Mouse (Mus musculus): ENCODE results near the gene Prr11. TPM values are rescaled to one million over a fixed set of nuclear protein-coding genes. Genes with fewer than 3 reads are reported as not detected.

The Prr11 gene
- polyA plus RNA-seq, 1 experiment from 2014 or later: 6.4 TPM

- ATAC-seq: no peak
These were observed 69.1 kb downstream of the Prr11 start for GRCm38 (mm10) chr11:87039307-87039963.

More at GRCm38 (mm10) chr11:87039307-87039963, 69.1 kb downstream of the Prr11 start:
- Histone ChIP-seq H3K27me3 (replicated peaks) (no peaks in the 10 kb centered on the region; the same call in 1 of the 2 replicates), H3K9ac (no peak overlapping the region), H3K36me3 (no peaks in the 10 kb centered on the region), H3K4me3 (no peak overlapping the region), H3K9me3 (replicated peaks) (no peaks in the 10 kb centered on the region), H3K4me2 (no peak overlapping the region), H3K27ac (no peak overlapping the region), H3K4me1 (no peaks in the 10 kb centered on the region)
- 77% methylated on average over 9 of the region's 9 CpGs for WGBS (ENCODE audit: insufficient replicate concordance)

MicroRNAs encoded within 50 kb of the gene (microRNA counts, 519-probe panel; counts per million panel counts)
- 6,282 counts per million, percentile 93 among the panel's probes with 10 or more counts for microRNA mmu-miR-301a

Small RNAs within 50 kb of the gene (microRNA-seq; reads per million reads assigned to microRNA genes)
- 1,211 reads per million, percentile 76 among the genes with 10 or more reads in this experiment for gene Mir301

Other genes starting within 250 kb of the Prr11 start
- gene Ypel2, start 115.0 kb downstream of the Prr11 start, polyA plus RNA-seq (2016; fragmentation: Nextera tagmentation; extraction: Ambion mirVana): 1.3 and 1.4 TPM in 2 replicates
- gene Gdpd1, start 34.6 kb downstream of the Prr11 start, polyA plus RNA-seq (2016; fragmentation: Nextera tagmentation; extraction: Ambion mirVana): 6.2 and 6.8 TPM in 2 replicates
- 12.9 and 14.8 TPM in 2 replicates for gene Smg8, start 21.9 kb downstream of the Prr11 start, polyA plus RNA-seq (2016; fragmentation: Nextera tagmentation; extraction: Ambion mirVana)
- 32.6 and 35.9 TPM in 2 replicates for gene Ska2, start 526 bp upstream of the Prr11 start, polyA plus RNA-seq (2016; fragmentation: Nextera tagmentation; extraction: Ambion mirVana)
- 35.8 and 37.0 TPM in 2 replicates for gene Trim37, start 18.4 kb upstream of the Prr11 start, polyA plus RNA-seq (2016; fragmentation: Nextera tagmentation; extraction: Ambion mirVana)